Mouse (Mus musculus) brain, adult 2 months (tissue): Measurements from ENCODE around the gene Hist1h4b.
"Not testable (repeated sequence)": the region's sequence is repeated elsewhere in the genome, so short reads cannot be mapped to it uniquely, and the experiment has no call there.

Experiments
- DNase-seq: peaks from one replicate; pipeline ENCODE4 v3.0.0; 2011; ENCODE audit warnings: low read depth, low spot score

Gene Hist1h4b

DNA sequence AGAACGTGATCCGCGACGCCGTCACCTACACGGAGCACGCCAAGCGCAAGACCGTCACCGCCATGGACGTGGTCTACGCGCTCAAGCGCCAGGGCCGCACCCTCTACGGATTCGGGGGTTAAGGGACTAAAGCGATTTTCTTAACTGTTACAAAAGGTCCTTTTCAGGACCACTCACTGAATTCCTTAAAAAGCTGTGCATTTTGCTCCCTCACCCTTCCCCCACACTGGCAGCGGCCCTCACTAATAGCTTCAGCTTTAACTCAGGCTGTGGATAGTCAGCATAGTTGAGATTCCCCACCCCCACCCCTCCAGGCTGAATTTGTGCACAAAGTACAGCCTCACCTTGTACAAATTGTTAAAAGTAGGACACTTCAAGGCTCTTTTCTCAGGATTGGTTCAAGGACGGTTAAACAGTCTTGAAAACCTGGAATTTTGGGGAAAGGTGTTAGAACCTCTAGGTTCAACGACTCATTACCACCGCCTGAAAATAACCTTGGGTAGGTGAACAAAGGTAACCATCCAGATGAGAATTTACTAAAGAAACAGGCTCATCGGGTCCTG, 479 bp downstream of the Hist1h4b start:
- DNase-seq: peak; percentile 42

DNA sequence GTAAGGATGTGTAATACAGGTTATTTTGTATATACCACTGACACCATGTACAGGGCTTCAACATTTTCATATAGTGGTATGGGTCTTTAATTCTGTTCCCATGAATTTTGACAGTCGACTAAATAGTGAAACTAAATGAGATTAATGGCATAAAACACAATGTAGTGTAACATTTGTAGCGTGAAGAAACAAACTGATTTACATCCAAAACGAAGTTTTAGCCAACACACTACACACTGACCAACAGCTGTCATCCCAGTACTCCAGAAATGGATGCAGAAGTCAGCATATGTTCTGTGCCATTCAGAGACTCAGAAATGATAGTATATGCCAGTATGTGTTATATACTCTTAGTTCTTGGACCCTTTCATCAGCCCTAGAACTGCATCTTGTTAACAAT, 1.1 kb downstream of the Hist1h4b start:
- no peak for DNase-seq

DNA sequence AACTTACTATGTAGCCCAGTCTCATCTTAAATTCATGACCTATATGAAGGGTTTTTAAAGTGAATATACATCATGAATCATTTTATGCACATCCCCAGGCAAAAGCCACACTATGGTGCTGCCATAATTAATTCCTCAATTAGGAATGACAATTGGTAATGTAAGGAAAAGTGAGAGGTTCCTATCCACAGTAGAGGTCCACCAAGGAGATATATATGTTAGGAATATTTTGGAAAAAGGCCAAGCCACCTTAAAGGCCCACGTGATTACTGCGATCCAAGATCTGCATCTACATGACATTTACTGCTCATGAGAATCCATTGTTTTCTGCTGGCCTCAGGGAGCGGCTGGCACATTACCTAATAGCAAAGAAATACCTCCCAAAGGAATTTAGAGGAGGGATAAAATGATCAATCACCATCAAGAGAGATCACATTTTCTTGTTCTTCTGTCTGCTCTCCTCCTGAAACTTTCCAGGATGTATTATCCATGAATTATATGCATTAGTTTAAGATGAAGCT, 2.5 kb downstream of the Hist1h4b start:
- DNase-seq: no peak

DNA sequence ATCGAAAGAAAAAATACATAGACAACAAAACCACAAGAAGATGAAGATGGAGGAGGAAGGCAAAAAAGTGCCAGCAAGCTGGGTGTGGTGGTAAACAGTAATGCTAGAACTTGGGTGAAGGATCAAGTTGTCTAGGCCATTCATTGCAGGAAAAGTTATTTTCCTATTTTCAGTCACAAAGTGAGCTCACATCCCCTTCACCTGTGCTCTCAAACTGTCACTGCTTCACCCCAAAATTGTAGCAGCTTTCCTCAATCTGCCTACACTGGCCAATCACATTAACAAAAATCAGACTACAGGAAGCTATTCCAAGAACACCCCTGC, 3.1 kb downstream of the Hist1h4b start:
- no peak for DNase-seq

DNA sequence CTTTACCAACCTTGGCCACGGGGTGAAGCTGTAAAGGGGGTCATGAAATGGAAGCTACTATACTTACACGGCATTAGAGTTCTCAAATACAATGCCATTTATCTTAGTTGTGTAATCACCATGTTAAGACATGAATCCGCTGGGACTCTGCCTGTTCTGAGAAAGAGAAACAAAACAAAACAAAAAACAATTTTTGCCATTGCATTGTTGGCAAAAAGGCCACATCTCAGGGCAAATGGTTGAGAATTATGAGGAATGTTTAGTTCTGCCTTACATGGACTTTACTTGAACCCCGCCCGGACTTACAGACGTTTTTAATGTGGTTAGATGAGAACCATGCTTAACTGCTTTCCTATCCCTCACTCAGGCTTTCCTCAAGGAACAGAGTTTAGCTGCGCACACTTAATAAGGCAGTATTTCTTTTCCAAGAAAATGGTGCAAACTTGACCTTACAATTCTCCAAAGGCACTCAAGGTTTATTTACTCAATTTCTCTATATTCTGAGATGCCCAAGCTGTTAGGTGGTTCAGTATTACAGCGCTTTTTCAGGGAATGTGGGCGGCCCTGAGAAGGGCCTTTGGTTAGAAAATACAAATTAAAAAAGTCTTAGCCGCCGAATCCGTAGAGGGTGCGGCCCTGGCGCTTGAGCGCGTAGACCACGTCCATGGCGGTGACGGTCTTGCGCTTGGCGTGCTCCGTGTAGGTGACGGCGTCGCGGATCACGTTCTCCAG, 3.6 kb downstream of the Hist1h4b start:
- peak; percentile 22 for DNase-seq

DNA sequence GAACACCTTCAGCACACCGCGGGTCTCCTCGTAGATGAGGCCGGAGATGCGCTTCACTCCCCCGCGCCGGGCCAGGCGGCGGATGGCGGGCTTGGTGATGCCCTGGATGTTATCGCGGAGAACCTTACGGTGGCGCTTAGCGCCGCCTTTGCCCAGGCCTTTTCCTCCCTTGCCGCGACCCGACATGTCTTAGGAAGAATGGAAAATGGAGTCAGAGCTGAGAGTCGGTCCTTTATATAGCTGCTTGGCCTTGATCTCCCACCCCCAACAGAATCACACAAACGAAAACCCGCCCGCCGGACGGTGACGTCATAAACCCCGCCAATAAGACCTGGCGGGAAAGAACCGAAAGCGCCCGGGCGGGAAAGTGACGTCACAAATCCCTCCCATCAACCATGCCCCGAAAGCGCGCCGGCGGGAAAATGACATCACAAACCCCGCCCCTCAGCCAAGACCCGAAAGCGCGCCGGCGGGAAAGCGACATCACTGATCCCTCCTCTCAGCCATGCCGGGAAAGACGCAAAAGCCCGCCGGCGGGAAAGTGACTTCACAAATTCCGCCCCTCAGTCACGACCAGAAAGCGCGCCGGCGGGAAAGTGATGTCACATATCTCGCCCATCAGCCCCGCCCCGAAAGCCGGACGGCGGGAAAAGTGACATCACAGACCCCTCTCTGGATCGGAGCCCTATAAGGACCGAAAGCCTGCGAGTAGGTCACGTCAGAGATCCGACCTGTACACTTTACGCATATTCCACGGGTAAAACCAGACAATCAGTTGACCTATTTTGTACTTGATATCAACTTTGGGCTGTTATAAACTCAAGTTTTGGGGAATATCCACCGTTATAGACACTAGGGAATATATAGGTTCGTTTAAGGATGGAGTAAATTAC, 4.4 kb downstream of the Hist1h4b start, which contains the start of gene Hist1h4a:
Gene Hist1h4a, minus strand, starts transcription at position 259 of the 893 bp plus-strand sequence.
- peak; percentile 99 for DNase-seq

DNA sequence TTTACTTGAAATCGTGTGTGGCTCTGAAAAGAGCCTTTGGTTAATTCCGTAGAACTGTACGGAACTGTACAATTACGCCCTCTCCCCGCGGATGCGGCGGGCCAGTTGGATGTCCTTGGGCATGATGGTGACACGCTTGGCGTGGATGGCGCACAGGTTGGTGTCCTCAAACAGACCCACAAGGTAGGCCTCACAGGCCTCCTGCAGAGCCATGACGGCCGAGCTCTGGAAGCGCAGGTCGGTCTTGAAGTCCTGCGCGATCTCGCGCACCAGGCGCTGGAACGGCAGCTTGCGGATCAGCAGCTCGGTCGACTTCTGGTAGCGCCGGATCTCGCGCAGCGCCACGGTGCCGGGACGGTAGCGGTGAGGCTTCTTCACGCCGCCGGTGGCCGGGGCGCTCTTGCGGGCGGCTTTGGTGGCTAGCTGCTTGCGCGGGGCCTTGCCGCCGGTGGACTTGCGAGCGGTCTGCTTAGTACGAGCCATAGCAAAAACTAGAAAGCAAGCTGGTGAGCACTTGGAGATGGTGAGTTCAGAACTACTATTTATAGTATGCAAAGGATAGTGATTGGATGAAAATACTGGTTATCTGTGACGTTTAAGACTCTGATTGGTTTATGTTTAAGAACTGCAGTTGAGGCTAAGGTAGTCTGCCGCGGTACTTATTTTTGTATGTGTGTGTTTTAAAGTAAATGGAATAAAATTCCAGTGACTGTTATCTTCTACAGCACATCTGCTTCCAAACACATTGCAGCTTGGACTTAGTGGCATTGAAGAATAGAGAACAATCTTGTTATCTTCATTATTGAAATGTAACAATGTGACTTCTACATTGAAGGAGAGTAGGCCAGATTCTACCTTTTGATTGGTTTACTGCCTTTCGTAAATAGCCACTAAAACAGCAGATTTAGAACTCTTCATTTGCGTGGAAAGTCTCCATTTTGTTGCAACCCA, 5.3 kb downstream of the Hist1h4b start, which contains the start of gene Hist1h3a:
Gene Hist1h3a, minus strand, starts transcription at position 516 of the 951 bp plus-strand sequence.
- DNase-seq: peak; percentile 95

DNA sequence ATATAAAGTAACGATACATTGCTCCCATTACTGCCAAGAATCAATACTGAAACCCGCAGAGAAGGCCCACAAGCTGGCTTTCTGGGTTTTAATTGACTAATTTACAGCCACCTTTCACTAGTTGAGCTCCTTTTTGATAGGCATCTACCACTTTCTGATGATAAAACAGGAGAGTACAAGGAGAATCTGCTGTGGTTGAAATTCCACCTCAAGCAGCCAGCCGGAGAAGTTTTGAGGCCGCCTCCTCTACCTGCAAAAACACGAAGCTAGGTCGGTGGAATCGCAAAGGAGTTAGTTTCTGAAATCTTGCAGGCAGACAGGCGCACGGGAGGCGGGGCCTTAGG, 6.4 kb downstream of the Hist1h4b start:
- no peak for DNase-seq

DNA sequence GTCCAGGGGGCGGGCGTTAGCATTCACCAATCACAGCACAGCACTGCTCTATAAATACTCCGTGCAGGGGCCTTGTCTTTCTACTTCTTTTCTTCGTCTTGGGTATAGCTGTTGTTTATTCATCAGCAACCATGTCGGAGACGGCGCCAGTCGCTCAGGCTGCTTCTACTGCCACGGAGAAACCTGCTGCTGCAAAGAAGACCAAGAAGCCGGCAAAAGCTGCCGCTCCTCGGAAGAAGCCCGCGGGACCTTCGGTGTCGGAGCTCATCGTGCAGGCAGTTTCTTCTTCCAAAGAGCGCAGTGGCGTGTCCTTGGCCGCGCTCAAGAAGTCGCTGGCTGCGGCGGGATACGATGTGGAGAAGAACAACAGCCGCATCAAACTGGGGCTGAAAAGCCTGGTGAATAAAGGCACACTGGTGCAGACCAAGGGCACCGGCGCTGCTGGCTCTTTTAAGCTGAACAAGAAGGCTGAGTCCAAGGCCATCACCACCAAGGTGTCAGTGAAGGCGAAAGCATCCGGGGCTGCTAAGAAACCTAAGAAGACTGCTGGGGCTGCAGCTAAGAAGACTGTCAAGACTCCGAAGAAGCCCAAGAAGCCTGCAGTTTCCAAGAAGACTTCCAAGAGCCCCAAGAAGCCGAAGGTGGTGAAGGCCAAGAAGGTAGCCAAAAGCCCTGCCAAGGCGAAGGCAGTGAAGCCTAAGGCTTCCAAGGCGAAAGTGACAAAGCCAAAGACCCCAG, 6.9 kb downstream of the Hist1h4b start, which contains the start of gene Hist1h1a:
Gene Hist1h1a, plus strand, starts transcription at position 81 of the 738 bp plus-strand sequence.
- DNase-seq: peak; percentile 96

DNA sequence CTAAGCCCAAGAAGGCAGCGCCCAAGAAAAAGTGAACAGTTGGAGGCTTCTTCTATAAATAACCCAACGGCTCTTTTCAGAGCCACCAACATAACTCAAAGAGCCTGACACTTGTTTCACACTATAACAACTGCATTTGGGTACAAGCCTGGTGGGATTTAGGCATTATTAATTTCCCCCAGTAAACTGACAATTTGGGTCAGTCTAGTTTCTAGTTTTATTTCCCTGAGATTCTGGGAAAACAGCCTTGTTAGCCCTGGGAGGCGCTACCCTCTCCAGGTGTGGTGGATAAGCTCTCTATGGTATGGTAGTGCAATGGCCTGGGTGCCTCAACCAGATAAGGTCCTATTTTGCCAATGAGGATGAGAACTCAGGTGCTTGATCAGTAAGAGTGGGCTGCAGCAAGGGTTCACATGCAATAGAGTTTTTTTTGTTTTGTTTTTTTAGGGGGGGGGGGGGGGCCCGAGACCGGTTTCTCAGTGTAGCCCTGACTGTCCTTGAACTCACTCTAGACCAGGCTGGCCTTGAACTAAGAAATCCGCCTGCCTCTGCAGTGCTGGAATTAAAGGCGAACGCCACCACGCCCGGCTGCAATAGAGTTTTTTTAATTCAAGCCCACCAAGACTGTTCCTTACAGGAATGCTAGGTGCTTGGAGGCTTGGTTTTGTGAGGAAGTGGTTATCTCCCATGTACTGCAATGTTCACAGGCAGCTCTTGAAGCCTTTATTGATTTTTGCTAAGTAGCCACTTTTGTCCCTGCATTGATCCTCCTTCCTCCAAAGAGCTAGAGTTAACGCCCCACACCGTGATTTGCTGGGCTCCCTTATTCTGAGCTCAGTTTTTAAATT, 7.7 kb downstream of the Hist1h4b start:
- DNase-seq: no peak

DNA sequence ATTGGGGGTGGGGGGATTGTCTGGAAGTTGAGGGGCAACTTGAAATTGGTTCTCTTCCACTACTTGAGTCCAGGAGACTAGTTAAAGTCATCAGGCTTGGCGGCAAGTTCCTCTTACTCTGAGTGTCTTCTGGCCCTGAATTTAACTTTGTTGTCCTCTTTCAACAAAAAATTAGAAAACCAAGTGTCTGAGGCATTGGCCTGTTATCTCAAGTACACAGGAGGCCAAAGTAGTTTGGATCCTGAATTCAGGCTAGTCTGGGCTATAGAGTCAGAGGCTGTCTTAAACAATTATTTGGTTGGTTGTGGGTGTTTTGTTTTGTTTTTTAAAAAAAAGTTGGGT, 8.3 kb downstream of the Hist1h4b start:
- DNase-seq: no peak

DNA sequence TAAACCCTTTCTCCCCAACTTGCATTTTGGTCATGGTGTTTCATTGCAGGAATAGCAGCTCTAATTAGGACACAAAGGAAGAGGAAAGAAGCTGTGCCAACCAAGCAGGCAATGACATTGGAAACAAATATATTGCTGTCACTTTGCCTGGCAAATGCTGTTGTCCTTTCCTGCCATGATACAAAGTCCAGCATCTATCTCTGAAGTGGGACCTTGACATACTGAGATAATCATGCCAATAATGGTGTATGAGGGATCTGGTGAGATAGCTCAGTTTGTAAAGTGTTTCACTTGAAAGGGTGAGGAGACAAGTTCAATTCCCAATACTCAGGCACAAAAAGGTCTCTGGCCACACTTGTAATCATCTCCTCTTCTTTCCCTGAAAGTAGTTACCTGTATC, 10.0 kb downstream of the Hist1h4b start:
- DNase-seq: no peak

DNA sequence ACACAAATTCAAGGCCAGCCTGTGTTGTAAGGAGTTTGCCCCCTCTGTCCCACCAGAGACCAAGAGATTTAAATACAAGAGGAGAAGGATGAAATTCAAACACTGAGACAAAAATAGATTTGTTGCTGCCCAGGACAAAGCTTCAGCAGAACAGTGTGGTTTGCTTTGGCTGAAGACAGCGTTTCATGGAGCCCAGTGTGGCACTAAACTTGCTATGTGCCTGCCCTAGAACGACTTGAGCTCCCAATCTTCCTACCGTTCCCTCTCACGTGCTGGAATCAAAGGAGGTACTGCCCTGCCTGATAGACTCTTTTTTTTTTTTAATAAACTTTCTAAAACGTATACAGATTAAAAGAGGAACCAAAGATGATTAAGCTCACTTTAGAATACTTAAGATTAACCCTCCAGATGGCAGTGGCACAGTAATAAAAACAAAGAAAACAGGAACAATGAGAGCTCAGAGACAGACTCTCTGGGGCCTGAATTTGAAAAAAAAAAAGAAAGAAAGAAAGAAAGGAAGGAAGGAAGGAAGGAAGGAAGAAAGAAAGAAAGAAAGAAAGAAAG, 12.1 kb downstream of the Hist1h4b start:
- no peak for DNase-seq

DNA sequence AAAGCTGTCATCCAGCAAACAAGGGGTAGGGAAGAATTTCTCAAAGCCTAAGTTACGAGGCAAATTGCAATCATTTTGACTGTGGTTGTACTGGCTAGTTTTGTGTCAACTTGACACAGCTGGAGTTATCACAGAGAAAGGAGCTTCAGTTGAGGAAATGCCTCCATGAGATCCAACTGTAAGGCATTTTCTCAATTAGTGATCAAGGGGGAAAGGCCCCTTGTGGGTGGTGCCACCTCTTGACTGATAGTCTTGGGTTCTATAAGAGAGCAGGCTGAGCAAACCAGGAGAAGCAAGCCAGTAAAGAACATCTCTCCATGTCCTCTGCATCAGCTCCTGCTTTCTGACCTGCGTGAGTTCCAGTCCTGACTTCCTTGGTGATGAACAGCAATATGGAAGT, 12.8 kb downstream of the Hist1h4b start, which contains the start of gene Trim38:
Gene Trim38, plus strand, starts transcription at position 301 of the 400 bp plus-strand sequence.
- DNase-seq: not testable (repeated sequence)

DNA sequence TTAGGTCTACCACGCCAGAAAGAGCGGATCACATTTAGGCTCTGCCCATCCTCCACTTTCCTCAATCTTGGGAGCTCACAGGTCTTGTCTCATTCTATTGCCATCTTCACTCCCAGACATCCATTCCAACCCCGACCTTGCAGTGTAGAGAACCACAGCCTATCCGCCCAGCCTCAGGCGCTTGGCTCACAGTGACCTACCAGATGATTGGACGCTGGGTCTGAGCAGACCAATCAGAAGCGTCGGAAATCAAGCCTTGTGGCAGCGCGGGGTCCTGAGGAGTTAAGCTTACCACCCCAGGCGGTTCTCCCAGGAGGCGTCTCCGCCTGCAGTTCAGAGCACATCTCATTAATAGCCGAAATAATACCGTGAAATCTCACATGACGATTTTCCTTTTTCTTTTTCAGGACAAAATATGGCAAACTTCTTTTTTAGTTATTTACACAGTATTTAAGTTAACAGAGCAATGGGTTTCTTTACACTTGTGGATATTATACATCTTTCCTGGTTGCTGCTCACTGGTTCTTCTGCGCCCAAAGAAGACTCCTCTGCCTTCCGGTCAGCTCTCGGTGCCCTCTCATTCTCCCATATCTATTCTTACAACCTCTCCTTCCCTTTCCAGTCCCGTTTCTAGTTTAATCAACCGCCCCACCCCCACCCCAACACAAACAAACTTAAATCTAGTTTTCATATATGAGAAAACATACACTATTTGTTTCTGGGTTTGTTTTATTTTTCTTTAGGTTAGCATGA, 15.9 kb downstream of the Hist1h4b start:
- peak; percentile 73 for DNase-seq

DNA sequence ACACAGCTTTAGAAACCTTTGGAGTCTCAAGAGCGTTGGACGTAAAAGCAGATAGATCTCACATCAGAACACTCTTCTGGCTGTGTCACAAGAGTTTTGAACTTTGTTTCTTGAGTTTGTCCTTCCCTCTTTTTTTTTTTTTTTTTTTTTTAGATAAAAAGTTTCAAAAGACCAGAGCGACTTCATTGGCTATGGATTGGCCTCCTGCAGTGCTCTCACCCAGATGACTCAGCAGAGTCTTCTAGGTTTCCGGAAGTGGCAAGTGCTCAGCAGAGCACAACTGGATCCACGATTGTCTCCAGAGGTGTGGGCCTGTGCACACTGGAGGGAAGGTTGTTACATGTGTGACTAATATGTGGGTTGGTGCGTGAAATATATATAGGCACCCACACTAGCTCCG, 21.5 kb downstream of the Hist1h4b start:
- DNase-seq: no peak

DNA sequence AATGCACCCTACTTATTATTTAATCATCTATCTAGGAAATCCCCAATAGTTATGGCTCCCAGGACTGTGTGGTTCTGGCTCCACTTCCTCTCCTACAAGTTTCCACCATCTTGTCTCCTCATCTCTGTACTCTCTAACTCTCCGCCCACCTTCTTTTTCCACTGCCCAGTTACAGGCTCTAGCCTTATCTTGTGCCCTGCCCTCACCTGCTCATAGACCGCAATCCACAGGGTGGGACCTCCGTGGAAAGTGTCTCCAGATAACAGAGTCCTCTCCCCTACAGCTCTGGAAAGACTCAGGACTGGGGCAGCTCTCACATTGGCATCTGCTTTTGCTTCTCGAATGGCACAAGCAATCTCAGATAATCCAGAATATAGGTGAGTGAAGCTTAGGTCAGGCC, 22.2 kb downstream of the Hist1h4b start:
- no peak for DNase-seq

DNA sequence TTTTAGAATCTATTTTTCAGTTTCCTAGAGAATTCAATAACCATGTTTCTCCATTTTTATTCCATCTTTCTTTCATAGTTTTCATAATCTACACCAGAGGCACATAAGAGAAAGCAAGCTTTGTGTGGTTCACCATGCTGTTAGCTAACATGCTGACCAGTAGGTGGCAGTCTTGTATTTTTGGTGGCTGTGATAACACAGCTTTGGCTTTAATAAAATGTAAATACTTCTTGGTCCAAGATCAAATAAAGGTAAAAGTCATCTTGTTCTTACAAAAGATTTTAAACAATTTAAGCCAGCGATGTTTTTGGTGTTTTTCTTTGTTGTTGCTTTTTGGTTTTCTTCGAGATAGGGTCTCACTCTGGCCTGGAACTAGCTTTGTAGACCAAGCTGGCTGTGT, 35.7 kb downstream of the Hist1h4b start:
- DNase-seq: peak; percentile 75
